Mouse (Mus musculus): ENCODE data around the gene Zfp980.
"Not testable (repeated sequence)": the region's sequence is repeated elsewhere in the genome, so short reads cannot be mapped to it uniquely, and the experiment has no call there.

Zfp980 gene

GRCm38 (mm10) chr4:145670385-145670784 lies at the start of gene Zfp980:
TSS of gene Zfp980 (plus strand) at chr4:145670685.
- not testable (repeated sequence) for DNase-seq

GRCm38 (mm10) chr4:145640416-145641185 lies 29.9 kb upstream of the Zfp980 start:
- DNase-seq, result not testable (repeated sequence)

GRCm38 (mm10) chr4:145674286-145674780 lies 3.8 kb downstream of the Zfp980 start:
- DNase-seq, result not testable (repeated sequence)

- not testable (repeated sequence) for DNase-seq
These were observed 9.7 kb downstream of the Zfp980 start for GRCm38 (mm10) chr4:145680217-145680616.

- not testable (repeated sequence) for DNase-seq
These were observed 10.3 kb downstream of the Zfp980 start for GRCm38 (mm10) chr4:145680672-145681387.

DNA sequence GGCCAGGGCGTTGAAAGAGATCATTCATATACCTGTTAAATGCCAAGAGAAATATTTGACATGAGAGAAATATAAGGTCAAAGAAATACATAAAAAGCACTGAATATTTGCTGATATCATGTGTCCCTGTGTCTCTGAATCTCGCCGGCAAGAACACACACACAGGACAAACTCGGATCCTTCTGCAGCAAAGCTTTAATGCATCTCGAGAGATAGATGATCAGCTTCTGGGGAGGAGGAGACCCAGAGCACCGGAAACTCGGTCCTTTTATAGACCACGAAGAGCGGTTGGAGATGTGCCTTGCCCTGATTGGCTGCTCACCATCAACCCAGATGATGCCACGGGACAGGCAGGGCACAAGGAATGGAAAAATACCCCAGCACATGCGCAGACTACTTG lies 11.5 kb downstream of the Zfp980 start:
- DNase-seq, result not testable (repeated sequence)

- not testable (repeated sequence) for DNase-seq
These were observed 12.7 kb downstream of the Zfp980 start for GRCm38 (mm10) chr4:145683024-145683766.

- not testable (repeated sequence) for DNase-seq
These were observed 15.6 kb downstream of the Zfp980 start for GRCm38 (mm10) chr4:145686061-145686460.

DNA sequence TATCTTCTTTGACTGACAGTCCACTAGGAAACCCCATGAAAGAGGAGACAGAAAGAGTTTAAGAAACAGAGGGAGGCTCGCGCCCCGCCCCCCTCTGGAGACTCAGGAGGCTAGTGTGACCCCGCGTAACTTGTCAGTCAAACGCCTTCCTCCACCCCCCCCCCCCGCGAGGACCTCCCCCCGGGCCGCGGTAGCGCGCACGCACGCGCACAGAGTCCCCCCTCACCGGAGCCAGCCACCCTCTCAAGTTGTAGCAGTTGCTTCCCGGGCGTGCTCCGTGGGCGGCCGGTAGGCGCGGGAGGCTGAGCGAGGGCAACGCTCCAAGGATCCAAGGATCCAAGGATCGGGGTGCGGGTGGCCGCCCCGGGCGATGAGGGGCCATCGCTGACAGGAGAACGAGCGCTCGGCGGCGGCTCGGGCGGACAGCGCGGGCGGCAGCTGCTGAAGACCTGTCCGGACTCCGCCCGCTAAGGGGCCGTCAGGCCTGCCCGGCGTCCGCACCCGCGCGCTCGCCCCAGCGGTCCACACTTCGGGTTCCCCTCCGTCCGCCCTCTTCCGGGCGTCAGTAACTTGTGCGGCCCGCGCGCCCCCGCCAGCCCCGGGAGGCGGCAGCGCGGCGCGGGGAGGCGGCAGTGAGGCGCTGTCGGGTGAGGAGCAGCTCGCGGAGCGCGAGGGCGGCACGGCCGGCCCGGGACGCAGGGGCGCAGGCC lies 74.6 kb downstream of the Zfp980 start:
- not testable (repeated sequence) for DNase-seq

- not testable (repeated sequence) for DNase-seq
These were observed 75.1 kb downstream of the Zfp980 start for GRCm38 (mm10) chr4:145745645-145745991.

All from cerebellum, adult 8-10 months (tissue).